Mouse (Mus musculus) E14TG2a.4 (cell line): ENCODE measurements around the gene Kif1c.

Source experiments
- CTCF ChIP-seq: conservative IDR thresholded peaks from 2 replicates; pipeline ENCODE4 v1.5.1; 2014; ENCODE audit warnings: low read length
- NANOG ChIP-seq: IDR thresholded peaks from 2 replicates; pipeline ENCODE4 v1.6.1; 2014; ENCODE audit warnings: borderline replicate concordance, low read length, mixed read lengths

GRCm38 (mm10) chr11:70679894-70680293 lies 20.5 kb upstream of the Kif1c start:
- TF ChIP-seq CTCF (no peak), NANOG (no peak)
